Mouse (Mus musculus) thymus, adult 2 months (tissue): Measurements from ENCODE around the gene Pld1.

Experiments used
- CTCF ChIP-seq: fragments of 200-500 bp; IDR thresholded peaks from 2 replicates; pipeline ENCODE4 v1.5.1; 2012; ENCODE audit warnings: mild to moderate bottlenecking, control low read depth, low read length, moderate library complexity, borderline replicate concordance; ENCODE audit not compliant: control insufficient read depth, poor library complexity, insufficient read depth; ENCODE audit errors: extremely low read depth
- POLR2A ChIP-seq: fragments of 200-500 bp; IDR thresholded peaks from 2 replicates; pipeline ENCODE4 v1.6.1; 2012; ENCODE audit warnings: mild to moderate bottlenecking, low read length, control low read depth, moderate library complexity; ENCODE audit not compliant: control insufficient read depth, poor library complexity, insufficient read depth; ENCODE audit errors: extremely low read depth

- TF ChIP-seq CTCF: no peak
- TF ChIP-seq POLR2A: no peak
Observed at GRCm38 (mm10) chr3:28022191-28022590, 83.7 kb downstream of the Pld1 start.
